Mouse (Mus musculus): ENCODE measurements around the gene Gm3259. TPM values are rescaled to one million over a fixed set of nuclear protein-coding genes. Genes with fewer than 3 reads are reported as not detected.
"Not testable (repeated sequence)": the region's sequence is repeated elsewhere in the genome, so short reads cannot be mapped to it uniquely, and the experiment has no call there.

Gm3259 gene
- not detected for total RNA-seq (2021)
- long read RNA-seq, experiment 1: 0 reads
- long read RNA-seq, experiment 2: 0 reads

DNA sequence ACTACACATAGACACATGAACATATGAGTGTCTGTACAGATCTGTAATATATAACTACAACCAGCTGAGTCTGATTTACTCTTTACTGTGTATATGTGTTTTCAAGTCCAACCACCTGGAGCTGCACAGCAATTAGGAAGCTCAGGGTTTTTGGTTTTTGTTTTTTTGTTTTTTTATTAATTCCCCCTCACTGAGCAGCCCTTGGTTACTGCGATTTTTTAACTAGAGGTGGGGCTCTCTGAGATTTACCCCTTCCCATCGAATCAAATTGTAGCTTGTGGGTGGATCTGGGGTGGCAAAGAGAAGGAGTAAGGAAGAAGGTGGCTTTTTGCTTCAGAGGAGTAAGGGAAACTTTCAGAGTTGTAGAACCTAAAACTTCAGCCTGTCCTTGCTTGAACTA is at the start of gene Gm3259:
Gene Gm3259, plus strand, starts transcription at position 301 of the 400 bp plus-strand sequence.
- DNase-seq (ENCODE audit: low spot score in 2 of 2): not testable (repeated sequence)

DNA sequence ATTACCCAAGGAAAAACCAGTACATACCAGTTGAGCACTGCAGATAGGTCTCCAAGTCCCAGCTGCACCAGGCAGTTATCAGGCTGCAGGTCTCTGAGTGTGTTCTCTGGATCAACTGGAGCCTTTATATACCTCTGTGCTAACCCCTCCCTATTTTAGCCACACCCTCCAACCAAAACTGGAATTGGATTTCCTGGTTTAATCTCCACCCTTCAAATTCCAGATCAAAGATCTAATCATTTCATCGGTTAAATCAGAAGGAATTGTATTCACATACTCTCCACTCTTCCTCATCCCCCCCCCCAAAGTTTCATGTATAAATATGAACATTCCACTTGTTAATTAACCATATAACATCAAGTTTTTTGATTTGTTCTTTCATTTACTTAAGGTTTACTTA is 33.0 kb upstream of the Gm3259 start, which contains the start of gene Gm10424:
Gene Gm10424, minus strand, starts transcription at position 101 of the 400 bp plus-strand sequence.
- DNase-seq (ENCODE audit: low spot score in 2 of 2): not testable (repeated sequence)

Other genes with a start within 250 kb of the Gm3259 start
- not detected for gene Gm7942, start 199.0 kb upstream of the Gm3259 start, total RNA-seq (2021)
- gene Gm16513, start 123.3 kb upstream of the Gm3259 start, total RNA-seq (2021): not detected
- gene Gm10424, start 33.1 kb upstream of the Gm3259 start, total RNA-seq (2021): not detected
- not detected for gene D5Ertd577e, start 150.9 kb downstream of the Gm3259 start, total RNA-seq (2021)
- gene Gm3286, start 204.8 kb downstream of the Gm3259 start, total RNA-seq (2021): not detected